Mouse (Mus musculus): ENCODE measurements at regions not wholly inside any gene's neighbourhood (a gene's known extent, or its start where the extent isn't known, plus 50 kb on each side); places are given as distances from the start of the nearest gene placed in this dataset.

DNA sequence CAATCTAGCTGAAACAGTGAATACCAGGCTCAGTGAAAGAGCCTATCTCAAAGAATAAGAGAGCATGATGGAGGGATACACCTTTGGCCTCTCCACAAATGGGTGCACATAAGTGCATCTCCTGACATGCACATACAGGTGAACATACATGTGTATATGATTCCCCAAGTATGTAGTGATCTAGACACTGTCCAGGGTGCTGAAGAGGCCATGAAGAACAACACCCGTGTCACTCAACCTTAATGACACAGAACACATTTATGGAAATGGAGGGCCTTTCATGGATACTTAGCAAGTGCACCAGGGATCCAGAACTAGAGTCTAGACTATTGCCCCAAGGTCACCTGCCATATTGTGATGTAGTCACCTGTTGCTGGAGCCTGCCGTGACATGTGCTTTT lies 56.9 kb downstream of the Spata19 start:
- H3K27ac ChIP-seq (ENCODE audit: low read depth, low read length): no peak overlapping the region
- H3K9me3 ChIP-seq (ENCODE audit: control insufficient read depth, low read length): no peaks in the 10 kb centered on the region
- 83% methylated on average over 2 of the region's 2 CpGs for WGBS
- H3K9ac ChIP-seq (ENCODE audit: low read depth, low read length): no peak overlapping the region
- H3K4me3 ChIP-seq (ENCODE audit: low read depth, low read length): no peak overlapping the region
- DNase-seq (ENCODE audit: low spot score): peak; percentile 29
- no peaks in the 10 kb centered on the region for H3K36me3 ChIP-seq (ENCODE audit: control insufficient read depth, insufficient read depth, low read length)
- no peak overlapping the region for H3K4me2 ChIP-seq (replicated peaks; ENCODE audit: low read depth, low read length)
- no peaks in the 10 kb centered on the region for H3K27me3 ChIP-seq (ENCODE audit: control insufficient read depth, insufficient read depth, low read length)
- ATAC-seq (ENCODE audit: low FRiP score): no peak
- H3K4me1 ChIP-seq (replicated peaks; ENCODE audit: control insufficient read depth, insufficient read depth, low read length): no peaks in the 10 kb centered on the region

DNA sequence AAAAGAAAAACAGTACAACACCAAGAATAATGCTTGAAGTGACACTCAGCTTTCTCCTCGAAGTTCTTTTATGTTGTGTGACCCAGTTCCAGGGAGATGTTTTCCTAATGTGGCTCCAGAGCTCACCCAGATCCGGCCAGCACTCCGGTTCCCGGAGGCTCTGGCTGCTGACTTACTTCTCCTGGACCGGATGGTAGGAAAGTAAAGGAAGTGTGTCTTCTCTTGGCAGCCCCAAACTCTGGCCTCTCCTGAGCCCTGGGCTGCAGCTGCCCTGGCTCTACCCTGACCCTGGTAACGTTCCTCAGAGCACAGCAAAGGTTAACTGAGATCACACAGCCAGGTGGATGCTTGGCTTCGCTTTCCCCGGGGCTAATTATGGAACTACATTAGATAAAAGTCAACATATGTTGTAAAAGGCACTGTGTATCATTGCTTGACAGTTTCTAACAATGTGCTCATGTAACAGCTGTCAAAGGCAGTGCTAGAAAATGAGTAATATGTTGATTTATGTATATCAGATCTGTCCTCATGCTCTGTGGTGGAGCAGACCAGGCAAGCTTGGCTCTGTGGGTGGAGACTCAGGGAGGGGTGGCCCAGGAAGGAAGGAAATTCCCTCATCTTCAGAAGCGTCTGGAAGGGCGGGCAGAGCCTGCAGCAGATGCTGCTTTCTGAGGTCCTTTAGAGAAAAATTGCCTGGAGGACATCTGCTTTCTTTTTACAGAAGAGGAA lies 57.5 kb downstream of the Spata19 start:
- Histone ChIP-seq H3K4me1 (replicated peaks; ENCODE audit: control insufficient read depth, insufficient read depth, low read length) (no peaks in the 10 kb centered on the region), H3K4me3 (ENCODE audit: low read depth, low read length) (no peak overlapping the region), H3K4me2 (replicated peaks; ENCODE audit: low read depth, low read length) (no peak overlapping the region), H3K27ac (ENCODE audit: low read depth, low read length) (no peak overlapping the region), H3K9ac (ENCODE audit: low read depth, low read length) (no peak overlapping the region), H3K27me3 (ENCODE audit: control insufficient read depth, insufficient read depth, low read length) (no peaks in the 10 kb centered on the region), H3K9me3 (ENCODE audit: control insufficient read depth, low read length) (no peaks in the 10 kb centered on the region), H3K36me3 (ENCODE audit: control insufficient read depth, insufficient read depth, low read length) (no peaks in the 10 kb centered on the region)
- ATAC-seq (ENCODE audit: low FRiP score) (peak; percentile 50), DNase-seq (ENCODE audit: low spot score) (no peak)
- 67% methylated on average over 10 of the region's 10 CpGs for WGBS

- Histone ChIP-seq H3K27ac (ENCODE audit: low read depth, low read length) (no peak overlapping the region), H3K27me3 (ENCODE audit: control insufficient read depth, insufficient read depth, low read length) (no peaks in the 10 kb centered on the region), H3K4me2 (replicated peaks; ENCODE audit: low read depth, low read length) (no peak overlapping the region), H3K9ac (ENCODE audit: low read depth, low read length) (no peak overlapping the region), H3K4me1 (replicated peaks; ENCODE audit: control insufficient read depth, insufficient read depth, low read length) (no peaks in the 10 kb centered on the region), H3K4me3 (ENCODE audit: low read depth, low read length) (no peak overlapping the region), H3K36me3 (ENCODE audit: control insufficient read depth, insufficient read depth, low read length) (no peaks in the 10 kb centered on the region), H3K9me3 (ENCODE audit: control insufficient read depth, low read length) (no peaks in the 10 kb centered on the region)
- ATAC-seq (ENCODE audit: low FRiP score): no peak
- DNase-seq (ENCODE audit: low spot score): no peak
- WGBS: 39% methylated on average over 3 of the region's 3 CpGs
These were observed 61.9 kb downstream of the Spata19 start for GRCm38 (mm10) chr9:27458335-27459040.

DNA sequence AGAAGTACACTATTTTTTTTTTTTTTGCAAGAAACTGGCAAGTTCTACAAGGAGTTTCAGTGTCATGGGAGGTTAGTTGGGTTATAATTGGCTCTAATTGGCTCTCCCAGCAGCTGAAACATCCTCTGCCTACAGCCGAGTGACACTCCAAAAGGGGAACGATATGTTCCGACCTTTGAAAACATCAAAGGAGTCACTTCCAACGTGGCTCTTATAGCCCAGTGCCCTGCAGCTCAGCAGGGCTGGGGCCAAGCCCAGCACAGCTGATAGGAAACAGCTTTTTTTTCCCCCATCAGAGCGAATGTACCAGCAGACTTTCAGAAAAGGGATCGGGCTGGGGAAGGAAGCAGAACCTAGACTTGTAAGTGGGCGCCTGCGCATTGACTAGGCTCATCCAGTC lies 64.4 kb downstream of the Spata19 start:
- no peak overlapping the region for H3K4me3 ChIP-seq (ENCODE audit: low read depth, low read length)
- DNase-seq (ENCODE audit: low spot score): no peak
- no peak for ATAC-seq (ENCODE audit: low FRiP score)

GRCm38 (mm10) chr9:27464006-27464405 lies 67.4 kb downstream of the Spata19 start:
- H3K27me3 ChIP-seq (ENCODE audit: control insufficient read depth, insufficient read depth, low read length): no peaks in the 10 kb centered on the region
- no peaks in the 10 kb centered on the region for H3K9me3 ChIP-seq (ENCODE audit: control insufficient read depth, low read length)
- DNase-seq (ENCODE audit: low spot score) (no peak), ATAC-seq (ENCODE audit: low FRiP score) (no peak)
- WGBS: 96% methylated on average over 1 of the region's 1 CpGs
- no peak overlapping the region for H3K4me2 ChIP-seq (replicated peaks; ENCODE audit: low read depth, low read length)
- no peak overlapping the region for H3K4me3 ChIP-seq (ENCODE audit: low read depth, low read length)
- H3K9ac ChIP-seq (ENCODE audit: low read depth, low read length): no peak overlapping the region
- H3K36me3 ChIP-seq (ENCODE audit: control insufficient read depth, insufficient read depth, low read length): no peaks in the 10 kb centered on the region
- no peaks in the 10 kb centered on the region for H3K4me1 ChIP-seq (replicated peaks; ENCODE audit: control insufficient read depth, insufficient read depth, low read length)
- no peak overlapping the region for H3K27ac ChIP-seq (ENCODE audit: low read depth, low read length)

More for the DNA sequence above, 64.4 kb downstream of the Spata19 start:
- WGBS: 48% methylated on average over 8 of the region's 8 CpGs
- no peak overlapping the region for H3K4me2 ChIP-seq (replicated peaks; ENCODE audit: low read depth, low read length)
- H3K9ac ChIP-seq (ENCODE audit: low read depth, low read length): no peak overlapping the region
- no peaks in the 10 kb centered on the region for H3K27me3 ChIP-seq (ENCODE audit: control insufficient read depth, insufficient read depth, low read length)
- no peak overlapping the region for H3K27ac ChIP-seq (ENCODE audit: low read depth, low read length)
- no peaks in the 10 kb centered on the region for H3K9me3 ChIP-seq (ENCODE audit: control insufficient read depth, low read length)
- no peaks in the 10 kb centered on the region for H3K4me1 ChIP-seq (replicated peaks; ENCODE audit: control insufficient read depth, insufficient read depth, low read length)
- no peaks in the 10 kb centered on the region for H3K36me3 ChIP-seq (ENCODE audit: control insufficient read depth, insufficient read depth, low read length)

DNA sequence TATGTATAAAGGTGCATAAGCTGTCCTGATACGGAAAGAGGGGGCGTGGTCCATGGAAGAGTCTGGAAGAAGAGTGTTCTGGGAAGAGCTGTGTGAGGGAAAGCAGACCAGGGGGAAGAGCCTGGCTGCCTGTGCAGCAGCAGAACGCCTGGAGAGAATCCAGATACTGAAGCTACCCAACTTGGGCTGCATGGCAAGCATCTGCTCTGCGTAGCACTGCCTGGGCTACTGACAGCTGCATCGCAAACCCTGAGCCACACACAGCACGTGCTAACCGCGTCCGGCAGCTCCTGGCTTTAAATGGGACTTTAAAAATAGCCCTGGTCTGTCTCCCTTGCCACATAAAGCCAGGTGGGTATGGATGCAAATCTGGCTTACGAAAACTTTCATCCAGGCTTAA lies 78.9 kb downstream of the Spata19 start:
- ATAC-seq (ENCODE audit: low FRiP score) (no peak), DNase-seq (ENCODE audit: low spot score) (no peak)
- 87% methylated on average over 10 of the region's 10 CpGs for WGBS
- Histone ChIP-seq H3K36me3 (ENCODE audit: control insufficient read depth, insufficient read depth, low read length) (no peaks in the 10 kb centered on the region), H3K4me2 (replicated peaks; ENCODE audit: low read depth, low read length) (no peak overlapping the region), H3K4me3 (ENCODE audit: low read depth, low read length) (no peak overlapping the region), H3K27ac (ENCODE audit: low read depth, low read length) (no peak overlapping the region), H3K9me3 (ENCODE audit: control insufficient read depth, low read length) (no peaks in the 10 kb centered on the region), H3K4me1 (replicated peaks; ENCODE audit: control insufficient read depth, insufficient read depth, low read length) (no peaks in the 10 kb centered on the region), H3K9ac (ENCODE audit: low read depth, low read length) (no peak overlapping the region), H3K27me3 (ENCODE audit: control insufficient read depth, insufficient read depth, low read length) (no peaks in the 10 kb centered on the region)

GRCm38 (mm10) chr9:27476636-27477035 lies 80.0 kb downstream of the Spata19 start:
- Histone ChIP-seq H3K4me2 (replicated peaks; ENCODE audit: low read depth, low read length) (no peak overlapping the region), H3K4me1 (replicated peaks; ENCODE audit: control insufficient read depth, insufficient read depth, low read length) (no peaks in the 10 kb centered on the region), H3K36me3 (ENCODE audit: control insufficient read depth, insufficient read depth, low read length) (no peaks in the 10 kb centered on the region), H3K27me3 (ENCODE audit: control insufficient read depth, insufficient read depth, low read length) (no peaks in the 10 kb centered on the region), H3K4me3 (ENCODE audit: low read depth, low read length) (no peak overlapping the region), H3K9me3 (ENCODE audit: control insufficient read depth, low read length) (no peaks in the 10 kb centered on the region), H3K27ac (ENCODE audit: low read depth, low read length) (no peak overlapping the region), H3K9ac (ENCODE audit: low read depth, low read length) (no peak overlapping the region)
- ATAC-seq (ENCODE audit: low FRiP score) (no peak), DNase-seq (ENCODE audit: low spot score) (no peak)
- WGBS: 86% methylated on average over 5 of the region's 5 CpGs

DNA sequence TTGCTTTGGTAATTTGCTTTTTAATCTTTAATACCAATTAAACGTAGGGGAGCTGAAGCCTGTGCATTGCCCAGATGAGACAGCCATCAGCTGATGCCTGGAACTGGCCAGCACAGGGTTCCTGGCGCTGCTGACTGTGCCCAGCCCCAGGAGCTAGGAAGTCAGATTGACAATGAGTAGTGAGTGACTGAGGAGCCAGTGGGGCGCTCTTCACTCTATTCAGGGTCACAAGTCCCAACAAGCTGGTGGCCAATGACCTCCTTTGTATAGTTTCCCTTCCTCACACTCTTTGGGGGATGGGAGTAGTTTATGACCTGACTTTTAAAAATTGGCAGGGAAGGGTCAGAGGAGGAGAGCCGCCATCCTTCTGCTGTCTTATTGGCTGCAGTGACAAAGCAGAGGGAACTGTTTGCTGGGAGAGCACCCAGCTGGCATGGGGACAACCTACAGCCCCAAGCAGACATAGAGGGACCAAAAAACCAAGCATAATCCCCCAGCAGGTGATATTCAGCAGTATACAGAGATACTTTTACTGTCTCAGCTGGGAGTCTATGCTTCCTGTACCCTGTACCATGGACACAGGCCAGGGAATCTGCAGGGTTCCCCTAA lies 80.6 kb downstream of the Spata19 start:
- Histone ChIP-seq H3K9me3 (ENCODE audit: control insufficient read depth, low read length) (no peaks in the 10 kb centered on the region), H3K4me1 (replicated peaks; ENCODE audit: control insufficient read depth, insufficient read depth, low read length) (no peaks in the 10 kb centered on the region), H3K36me3 (ENCODE audit: control insufficient read depth, insufficient read depth, low read length) (no peaks in the 10 kb centered on the region), H3K9ac (ENCODE audit: low read depth, low read length) (no peak overlapping the region), H3K27ac (ENCODE audit: low read depth, low read length) (no peak overlapping the region), H3K27me3 (ENCODE audit: control insufficient read depth, insufficient read depth, low read length) (no peaks in the 10 kb centered on the region), H3K4me3 (ENCODE audit: low read depth, low read length) (no peak overlapping the region), H3K4me2 (replicated peaks; ENCODE audit: low read depth, low read length) (no peak overlapping the region)
- ATAC-seq (ENCODE audit: low FRiP score) (0 out of 2 replicates have a peak, but pooled peaks have one; percentile 7), DNase-seq (ENCODE audit: low spot score) (no peak)
- WGBS: 54% methylated on average over 4 of the region's 4 CpGs

All from hindbrain, embryonic 11.5 days (tissue).